Mouse (Mus musculus): ENCODE measurements at regions not wholly inside any gene's neighbourhood (a gene's known extent, or its start where the extent isn't known, plus 50 kb on each side); places are given as distances from the start of the nearest gene placed in this dataset.

GRCm38 (mm10) chr13:10630467-10630866 is 269.8 kb upstream of the Chrm3 start:
- WGBS, result 29% methylated on average over 2 of the region's 2 CpGs
- H3K4me1 ChIP-seq (replicated peaks), result no peaks in the 10 kb centered on the region
- H3K9me3 ChIP-seq, result no peaks in the 10 kb centered on the region
- no peak overlapping the region for H3K9ac ChIP-seq
- no peak overlapping the region for H3K4me2 ChIP-seq (replicated peaks)
- no peak overlapping the region for H3K27ac ChIP-seq
- H3K27me3 ChIP-seq (replicated peaks), result no peaks in the 10 kb centered on the region
- H3K4me3 ChIP-seq (replicated peaks), result no peak overlapping the region
- no peak for ATAC-seq
- H3K36me3 ChIP-seq, result no peaks in the 10 kb centered on the region

- H3K9ac ChIP-seq, result no peak overlapping the region
- no peak overlapping the region for H3K4me3 ChIP-seq (replicated peaks)
- H3K4me1 ChIP-seq (replicated peaks), result no peaks in the 10 kb centered on the region
- no peak for ATAC-seq
- H3K27ac ChIP-seq, result no peak overlapping the region
- no peaks in the 10 kb centered on the region for H3K36me3 ChIP-seq
- H3K9me3 ChIP-seq, result no peaks in the 10 kb centered on the region
- H3K27me3 ChIP-seq (replicated peaks), result no peaks in the 10 kb centered on the region
- no peak overlapping the region for H3K4me2 ChIP-seq (replicated peaks)
These were observed 259.0 kb upstream of the Chrm3 start for GRCm38 (mm10) chr13:10619661-10620060.

DNA sequence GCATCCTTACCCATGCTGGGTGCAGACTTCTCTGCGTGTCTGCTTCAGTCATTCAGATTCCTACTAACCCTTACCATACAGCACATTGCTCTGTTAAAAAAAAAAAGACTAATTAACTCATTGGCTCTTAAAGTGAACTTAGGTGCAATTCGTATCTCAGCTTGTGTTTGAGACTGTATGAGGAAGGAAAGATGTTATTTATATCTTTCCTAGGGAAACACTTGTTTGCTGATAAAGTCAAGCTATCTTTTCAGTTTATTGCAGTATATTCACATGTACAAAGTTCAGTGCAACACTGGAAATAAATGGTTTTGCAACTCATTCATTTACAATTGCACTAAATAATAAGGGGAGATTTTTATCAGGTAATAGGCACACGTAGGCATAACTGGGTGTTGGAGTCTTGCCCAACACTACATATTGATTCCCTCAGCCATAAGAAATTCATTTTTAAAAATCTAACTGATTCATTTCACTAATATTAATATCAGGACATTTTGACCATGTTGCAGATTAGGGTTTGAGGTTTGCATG is 257.8 kb upstream of the Chrm3 start:
- Histone ChIP-seq H3K36me3 (no peaks in the 10 kb centered on the region), H3K4me3 (replicated peaks) (no peak overlapping the region), H3K27me3 (replicated peaks) (no peaks in the 10 kb centered on the region), H3K9ac (no peak overlapping the region), H3K4me2 (replicated peaks) (no peak overlapping the region), H3K4me1 (replicated peaks) (no peaks in the 10 kb centered on the region), H3K27ac (no peak overlapping the region), H3K9me3 (no peaks in the 10 kb centered on the region)
- WGBS, result 61% methylated on average over 3 of the region's 3 CpGs
- peak; percentile 92 for ATAC-seq

- no peak overlapping the region for H3K9ac ChIP-seq
- H3K4me3 ChIP-seq (replicated peaks), result no peak overlapping the region
- H3K4me1 ChIP-seq (replicated peaks), result no peaks in the 10 kb centered on the region
- no peak overlapping the region for H3K4me2 ChIP-seq (replicated peaks)
- no peaks in the 10 kb centered on the region for H3K9me3 ChIP-seq
- H3K27ac ChIP-seq, result no peak overlapping the region
- no peaks in the 10 kb centered on the region for H3K36me3 ChIP-seq
- 86% methylated on average over 5 of the region's 5 CpGs for WGBS
- no peaks in the 10 kb centered on the region for H3K27me3 ChIP-seq (replicated peaks)
- ATAC-seq, result no peak
These were observed 214.3 kb upstream of the Chrm3 start for GRCm38 (mm10) chr13:10574951-10575350.

DNA sequence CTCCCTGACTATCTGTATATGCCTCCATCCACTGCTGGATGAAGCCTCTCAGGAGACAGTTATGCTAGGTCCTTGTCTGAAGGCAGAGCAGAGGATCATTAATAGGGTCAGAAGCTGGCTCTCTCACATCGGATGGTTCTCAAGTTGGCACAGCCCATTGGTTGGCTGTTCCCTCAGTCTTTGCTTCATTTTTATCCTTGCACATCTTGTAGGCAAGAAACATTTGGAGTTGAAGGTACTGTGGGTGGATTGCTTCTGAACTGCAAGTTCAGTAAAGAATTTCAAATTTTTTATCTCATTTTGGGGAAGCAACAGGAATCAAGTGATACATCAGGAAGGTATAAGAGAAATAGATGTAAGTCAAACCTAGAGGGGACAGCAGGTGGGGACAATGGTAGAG is 206.2 kb upstream of the Chrm3 start:
- ATAC-seq, result no peak
- Histone ChIP-seq H3K4me3 (replicated peaks) (no peak overlapping the region), H3K9me3 (no peaks in the 10 kb centered on the region), H3K36me3 (no peaks in the 10 kb centered on the region), H3K27ac (no peak overlapping the region), H3K4me2 (replicated peaks) (no peak overlapping the region), H3K4me1 (replicated peaks) (no peaks in the 10 kb centered on the region), H3K27me3 (replicated peaks) (no peaks in the 10 kb centered on the region), H3K9ac (no peak overlapping the region)
- 89% methylated on average over 1 of the region's 1 CpGs for WGBS

GRCm38 (mm10) chr13:10557559-10557958 is 196.9 kb upstream of the Chrm3 start:
- no peaks in the 10 kb centered on the region for H3K9me3 ChIP-seq
- H3K4me3 ChIP-seq (replicated peaks), result no peak overlapping the region
- no peak overlapping the region for H3K4me2 ChIP-seq (replicated peaks)
- H3K36me3 ChIP-seq, result no peaks in the 10 kb centered on the region
- no peaks in the 10 kb centered on the region for H3K4me1 ChIP-seq (replicated peaks)
- no peak overlapping the region for H3K27ac ChIP-seq
- no peak overlapping the region for H3K9ac ChIP-seq
- no peak for ATAC-seq
- H3K27me3 ChIP-seq (replicated peaks), result no peaks in the 10 kb centered on the region
- whole genome bisulfite sequencing, result 86% methylated on average over 1 of the region's 1 CpGs

GRCm38 (mm10) chr13:10554595-10554994 is 193.9 kb upstream of the Chrm3 start:
- no peak overlapping the region for H3K9ac ChIP-seq
- no peak overlapping the region for H3K4me2 ChIP-seq (replicated peaks)
- no peaks in the 10 kb centered on the region for H3K4me1 ChIP-seq (replicated peaks)
- WGBS, result 65% methylated on average over 2 of the region's 2 CpGs
- no peak for ATAC-seq
- no peak overlapping the region for H3K4me3 ChIP-seq (replicated peaks)
- no peak overlapping the region for H3K27ac ChIP-seq
- H3K9me3 ChIP-seq, result no peaks in the 10 kb centered on the region
- no peaks in the 10 kb centered on the region for H3K36me3 ChIP-seq
- H3K27me3 ChIP-seq (replicated peaks), result no peaks in the 10 kb centered on the region

DNA sequence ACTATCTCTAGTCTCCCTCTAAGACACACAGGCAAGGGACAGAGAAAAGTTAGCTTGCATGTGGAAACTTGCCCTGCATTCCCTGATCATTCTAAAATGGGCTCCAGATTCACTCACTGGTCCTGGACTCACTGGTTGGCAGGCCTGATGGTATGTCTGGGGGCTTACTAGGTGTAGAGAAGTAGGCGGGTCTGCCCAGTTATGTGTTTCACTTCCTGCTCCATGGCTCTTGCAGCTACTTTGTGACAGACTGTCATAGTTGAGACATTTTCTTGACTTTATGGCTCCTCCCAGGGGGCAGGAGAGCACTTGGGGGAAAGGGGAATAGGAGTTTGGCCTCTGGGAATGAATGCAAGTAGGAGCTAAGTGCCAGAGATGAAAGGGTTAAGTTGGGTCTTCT is 182.1 kb upstream of the Chrm3 start:
- Histone ChIP-seq H3K27me3 (replicated peaks) (no peaks in the 10 kb centered on the region), H3K27ac (no peak overlapping the region), H3K36me3 (no peaks in the 10 kb centered on the region), H3K9me3 (no peaks in the 10 kb centered on the region), H3K4me2 (replicated peaks) (no peak overlapping the region), H3K4me1 (replicated peaks) (no peaks in the 10 kb centered on the region), H3K4me3 (replicated peaks) (no peak overlapping the region), H3K9ac (no peak overlapping the region)
- ATAC-seq, result no peak
- 91% methylated on average over 1 of the region's 1 CpGs for WGBS

DNA sequence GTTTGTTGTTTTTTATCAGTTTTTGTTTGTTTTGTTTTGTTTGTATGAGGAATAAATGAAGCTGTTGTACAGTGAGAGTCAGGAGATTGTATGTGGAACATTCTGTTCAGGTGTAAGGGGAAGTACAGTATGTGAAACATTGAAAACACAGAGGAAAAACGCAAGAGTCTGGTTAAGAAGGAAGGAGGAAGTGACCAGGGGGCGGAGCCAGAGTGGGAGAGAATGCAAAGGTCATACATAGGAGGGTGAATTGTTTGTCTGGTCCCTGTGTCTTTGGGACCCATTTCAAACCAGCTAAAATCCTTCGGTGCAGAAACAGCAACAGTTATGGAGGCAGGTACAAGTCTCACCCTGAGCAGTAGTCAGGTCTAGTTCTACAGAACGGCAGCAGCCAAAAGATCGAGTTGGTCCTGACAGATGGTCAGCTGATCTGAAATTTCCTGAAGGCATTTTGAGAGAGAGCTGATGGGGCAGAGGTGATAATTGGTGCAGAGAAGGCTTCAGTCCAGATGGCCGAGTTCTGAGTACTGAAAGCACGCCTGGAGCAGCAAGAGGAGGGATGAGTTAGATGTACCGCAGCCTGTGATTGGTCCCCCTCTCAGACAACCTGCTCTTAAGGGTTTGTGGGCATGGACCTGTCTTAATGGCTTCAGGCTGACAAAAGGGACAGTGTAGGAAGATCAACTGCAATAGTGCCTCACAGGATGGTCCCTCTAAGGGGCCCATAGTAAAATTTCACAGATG is 179.7 kb upstream of the Chrm3 start:
- Histone ChIP-seq H3K4me3 (replicated peaks) (no peak overlapping the region), H3K27ac (no peak overlapping the region), H3K36me3 (no peaks in the 10 kb centered on the region), H3K4me1 (replicated peaks) (no peaks in the 10 kb centered on the region), H3K27me3 (replicated peaks) (no peaks in the 10 kb centered on the region), H3K4me2 (replicated peaks) (no peak overlapping the region), H3K9ac (no peak overlapping the region), H3K9me3 (no peaks in the 10 kb centered on the region)
- WGBS, result 78% methylated on average over 8 of the region's 8 CpGs
- no peak for ATAC-seq

DNA sequence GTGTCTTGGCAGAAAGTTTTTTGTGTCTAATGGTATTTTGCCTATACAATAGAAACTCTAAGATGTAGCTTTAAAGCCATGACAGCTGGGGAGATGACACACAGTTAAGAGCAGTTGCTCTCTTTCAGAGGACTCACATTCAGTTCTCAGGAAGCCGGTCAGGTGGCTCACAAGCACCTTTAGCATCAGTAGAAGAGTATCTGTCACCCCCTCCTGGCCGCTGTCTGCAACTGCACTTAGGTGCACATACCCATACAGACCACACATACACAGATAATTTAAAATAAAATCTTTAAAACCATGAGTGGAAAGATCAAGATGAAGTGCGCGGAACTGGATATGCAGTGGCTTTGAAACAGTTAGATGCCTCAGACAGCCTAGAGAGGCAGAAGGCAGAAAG is 178.3 kb upstream of the Chrm3 start:
- no peak overlapping the region for H3K4me3 ChIP-seq (replicated peaks)
- ATAC-seq, result no peak
- H3K9me3 ChIP-seq, result no peaks in the 10 kb centered on the region
- no peaks in the 10 kb centered on the region for H3K27me3 ChIP-seq (replicated peaks)
- no peak overlapping the region for H3K27ac ChIP-seq
- H3K36me3 ChIP-seq, result no peaks in the 10 kb centered on the region
- no peak overlapping the region for H3K4me2 ChIP-seq (replicated peaks)
- no peak overlapping the region for H3K9ac ChIP-seq
- WGBS, result 84% methylated on average over 4 of the region's 4 CpGs
- H3K4me1 ChIP-seq (replicated peaks), result no peaks in the 10 kb centered on the region

DNA sequence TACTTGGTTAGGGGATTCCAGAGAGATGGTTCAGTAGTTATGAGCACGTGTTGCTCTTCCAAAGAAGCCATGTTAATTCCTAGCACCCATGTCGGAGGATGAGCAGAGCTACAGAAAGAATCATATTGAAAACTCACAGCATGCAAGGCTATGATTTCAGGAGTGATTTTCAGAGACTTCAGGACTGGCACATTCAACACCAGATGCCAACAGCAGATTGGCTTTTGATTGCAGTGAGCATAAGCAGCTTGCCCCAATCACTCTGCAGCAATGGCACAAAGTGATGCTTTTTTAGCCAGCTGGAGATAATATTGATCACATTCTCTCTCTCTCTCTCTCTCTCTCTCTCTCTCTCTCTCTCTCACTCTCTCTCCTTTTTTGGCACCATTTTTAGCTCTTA is 166.6 kb upstream of the Chrm3 start:
- Histone ChIP-seq H3K27ac (no peak overlapping the region), H3K36me3 (no peaks in the 10 kb centered on the region), H3K9ac (no peak overlapping the region), H3K9me3 (no peaks in the 10 kb centered on the region), H3K4me3 (replicated peaks) (no peak overlapping the region), H3K27me3 (replicated peaks) (no peaks in the 10 kb centered on the region), H3K4me2 (replicated peaks) (no peak overlapping the region), H3K4me1 (replicated peaks) (no peaks in the 10 kb centered on the region)
- 71% methylated on average over 2 of the region's 2 CpGs for WGBS
- ATAC-seq, result no peak

DNA sequence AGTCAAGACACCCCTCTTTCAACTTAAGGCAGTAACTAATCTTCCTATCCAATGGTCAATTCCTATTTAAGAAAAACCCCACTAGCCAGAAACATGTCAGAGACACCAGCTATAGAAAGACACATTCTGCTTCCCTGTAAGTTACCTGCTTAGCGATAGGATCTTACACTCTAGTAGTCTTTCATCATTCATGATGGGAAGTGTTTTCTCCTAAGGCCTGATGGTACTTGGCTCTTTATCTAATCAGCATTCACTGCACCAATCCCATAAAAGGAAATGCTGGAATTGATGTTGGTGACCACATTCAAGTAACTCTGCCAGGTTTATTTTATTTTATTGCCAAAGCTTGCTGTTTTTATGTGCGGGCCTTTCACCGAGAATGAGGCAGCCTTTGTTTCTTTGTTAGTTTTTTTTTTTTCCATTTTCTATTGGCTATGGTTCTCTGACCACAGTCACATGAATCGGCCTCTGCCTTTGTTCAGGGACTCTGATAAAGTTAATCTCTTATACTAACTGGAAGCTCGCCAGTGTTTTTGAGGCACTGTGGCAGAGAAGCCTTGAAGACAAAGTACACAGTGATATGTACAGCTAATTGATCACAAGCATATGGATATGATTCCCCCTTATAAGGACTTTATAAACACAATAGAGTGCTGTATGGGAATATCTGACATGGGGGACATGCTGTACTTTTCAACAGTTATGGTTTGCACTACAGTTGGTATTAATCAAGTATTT is 166.0 kb upstream of the Chrm3 start:
- Histone ChIP-seq H3K4me3 (replicated peaks) (no peak overlapping the region), H3K36me3 (no peaks in the 10 kb centered on the region), H3K4me1 (replicated peaks) (no peaks in the 10 kb centered on the region), H3K9me3 (no peaks in the 10 kb centered on the region), H3K4me2 (replicated peaks) (no peak overlapping the region), H3K27ac (no peak overlapping the region), H3K9ac (no peak overlapping the region), H3K27me3 (replicated peaks) (no peaks in the 10 kb centered on the region)
- ATAC-seq, result peak; percentile 93
- WGBS, result 56% methylated on average over 5 of the region's 5 CpGs

GRCm38 (mm10) chr13:10504211-10504610 is 143.6 kb upstream of the Chrm3 start:
- no peak overlapping the region for H3K9ac ChIP-seq
- H3K27me3 ChIP-seq (replicated peaks), result no peaks in the 10 kb centered on the region
- H3K4me3 ChIP-seq (replicated peaks), result no peak overlapping the region
- H3K4me2 ChIP-seq (replicated peaks), result no peak overlapping the region
- no peak for ATAC-seq
- H3K4me1 ChIP-seq (replicated peaks), result no peaks in the 10 kb centered on the region
- 30% methylated on average over 7 of the region's 7 CpGs for WGBS
- no peaks in the 10 kb centered on the region for H3K9me3 ChIP-seq
- no peak overlapping the region for H3K27ac ChIP-seq
- no peaks in the 10 kb centered on the region for H3K36me3 ChIP-seq

Measured in intestine, embryonic 15.5 days (tissue).